Mouse (Mus musculus): ENCODE measurements around the gene Pip4k2a.

GRCm38 (mm10) chr2:18937611-18938010 lies 60.3 kb downstream of the Pip4k2a start:
- no peak for TF ChIP-seq GATA1 (IDR thresholded peaks at IDR 0.05; ENCODE audit: borderline replicate concordance, low read length)
- TF ChIP-seq FLI1 (IDR thresholded peaks at IDR 0.05; ENCODE audit: low read length): no peak

Measured in megakaryocyte, embryonic 14.5 days (primary cell).